8 mouse cellular contexts compared by ENCODE assay signal in genomic region chr5:122988021-122988751, GRCm38 (mm10). TPM values are rescaled to one million over a fixed set of nuclear protein-coding genes. Genes with fewer than 3 reads are reported as not detected.
DNase-seq lines count a peak whose midpoint lies in the region; ATAC-seq and TF ChIP-seq lines count a peak whose summit lies in the region.

No protein-coding gene starts in this region.

- H3K4me1 ChIP-seq in liver, embryonic 15.5 days (replicated peaks) = peaks cover 43% of the 10 kb centered on the region
- H3K4me1 ChIP-seq in thymus, adult 2 months (replicated peaks; ENCODE audit: control insufficient read depth, insufficient read depth, low read length) = peaks cover 31% of the 10 kb centered on the region

- peak overlapping the region; percentile 70 for H3K4me3 ChIP-seq in liver, embryonic 15.5 days (replicated peaks)
- H3K4me3 ChIP-seq in thymus, adult 2 months (ENCODE audit: control insufficient read depth, insufficient read depth, low read length) = peak overlapping the region; percentile 61

- 0 out of 2 replicates have a peak overlapping the region, but pooled peaks have one; percentile 24 for H3K27ac ChIP-seq in liver, embryonic 15.5 days (replicated peaks)
- H3K27ac ChIP-seq in thymus, adult 2 months (ENCODE audit: control insufficient read depth, insufficient read depth, low read length) = peak overlapping the region; percentile 65

- H3K27me3 ChIP-seq in liver, embryonic 15.5 days = peaks cover 50% of the 10 kb centered on the region
- H3K27me3 ChIP-seq in thymus, adult 2 months (ENCODE audit: control insufficient read depth, insufficient read depth, low read length) = no peaks in the 10 kb centered on the region

- WGBS in liver, embryonic 15.5 days (ENCODE audit: insufficient replicate concordance) = 1% methylated on average over 37 of the region's 41 CpGs
- WGBS in thymus, adult 2 months = under 1% methylated on average over 41 of the region's 41 CpGs

- H3K9ac ChIP-seq in liver, embryonic 15.5 days = peak overlapping the region; percentile 60

- peak overlapping the region; percentile 91 for H3K4me2 ChIP-seq in liver, embryonic 15.5 days

- ATAC-seq in liver, embryonic 15.5 days (ENCODE audit: insufficient read depth) = peak; percentile 22; the same call in 1 of the 2 replicates

- no peak for TF ChIP-seq CTCF in thymus, adult 2 months (IDR thresholded peaks at IDR 0.05; ENCODE audit: borderline replicate concordance, control insufficient read depth, extremely low read depth, insufficient read depth, low read length, poor library complexity)

- no peaks in the 10 kb centered on the region for H3K9me3 ChIP-seq in liver, embryonic 15.5 days (replicated peaks)

- peak; percentile 16 for DNase-seq in ovary, adult 18-20 months (ENCODE audit: low spot score)
- DNase-seq in ovary, postnatal 14 days (ENCODE audit: low spot score) = no peak
- peak; percentile 73 to 77 for DNase-seq in cerebellum, postnatal 10 days
- peak; percentile 31 to 47 for DNase-seq in heart, adult 9 months (ENCODE audit: low spot score in 2 of 2)
- peak; percentile 37 for DNase-seq in kidney, adult 9 months
- DNase-seq in natural killer cell, adult 2 months (ENCODE audit: low spot score in 2 of 2) = peak; percentile 40 to 53
- DNase-seq in thymus, adult 2 months = peak; percentile 75

- TF ChIP-seq POLR2A in thymus, adult 2 months (IDR thresholded peaks at IDR 0.05; ENCODE audit: control insufficient read depth, extremely low read depth, insufficient read depth, low read length, poor library complexity) = 0 out of 2 replicates have a peak, but pooled peaks have one; percentile 37

- H3K36me3 ChIP-seq in liver, embryonic 15.5 days (replicated peaks) = no peaks in the 10 kb centered on the region
- H3K36me3 ChIP-seq in thymus, adult 2 months (ENCODE audit: control insufficient read depth, insufficient read depth, low read length) = no peaks in the 10 kb centered on the region

RNA-seq across cellular contexts. Expression of gene Kdm2b, which starts 1.4 kb away (rescaled TPM):
- polyA plus RNA-seq in liver, embryonic 15.5 days (2015; fragmentation: Nextera tagmentation; extraction: Ambion mirVana) = 15.0 and 15.6 TPM in 2 replicates
- 65.1 and 73.9 TPM in 2 replicates for polyA plus RNA-seq in thymus, adult 2 months (2012; rRNA removed)

RNA-seq across cellular contexts. Expression of gene Orai1, which starts 26.7 kb away (rescaled TPM):
- 7.8 and 8.3 TPM in 2 replicates for polyA plus RNA-seq in liver, embryonic 15.5 days (2015; fragmentation: Nextera tagmentation; extraction: Ambion mirVana)
- 76.9 and 87.4 TPM in 2 replicates for polyA plus RNA-seq in thymus, adult 2 months (2012; rRNA removed)

RNA-seq across cellular contexts. Expression of gene Morn3, which starts 58.6 kb away (rescaled TPM):
- polyA plus RNA-seq in liver, embryonic 15.5 days (2015; fragmentation: Nextera tagmentation; extraction: Ambion mirVana) = not detected in 2 replicates
- polyA plus RNA-seq in thymus, adult 2 months (2012; rRNA removed) = 0.15 TPM in 1 of 2 replicates, not detected in the other
